Mouse (Mus musculus): ENCODE results near the gene Ifnar1. TPM values are rescaled to one million over a fixed set of nuclear protein-coding genes. Genes with fewer than 3 reads are reported as not detected.

The Ifnar1 gene
- polyA plus RNA-seq, 1 experiment, result 12.4 TPM

DNA sequence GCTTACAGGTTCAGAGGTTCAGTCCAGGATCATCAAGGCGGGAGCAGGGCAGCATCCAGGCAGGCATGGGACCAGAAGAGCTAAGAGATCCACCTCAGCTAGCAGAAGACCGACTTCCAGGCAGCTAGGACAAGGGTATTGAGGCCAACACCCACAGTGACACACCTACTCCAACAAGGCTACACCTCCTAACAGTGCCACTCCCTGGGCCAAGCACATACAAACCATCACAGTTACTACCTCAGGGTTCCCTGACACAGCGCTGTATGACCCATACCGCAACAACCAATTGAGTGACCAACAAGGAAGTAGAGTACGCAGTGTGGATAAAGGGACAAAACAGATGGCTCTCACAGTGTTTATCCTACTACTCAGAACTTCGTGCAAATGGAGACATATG, 51.3 kb downstream of the Ifnar1 start:
- TF ChIP-seq POLR2A (IDR thresholded peaks at IDR 0.05; ENCODE audit: low read depth, low read length) (no peak), CTCF (IDR thresholded peaks at IDR 0.05; ENCODE audit: extremely low read depth, insufficient read length, insufficient replicate concordance, low read depth, low read length) (no peak)
- peaks cover 37% of the 10 kb centered on the region for H3K4me1 ChIP-seq (ENCODE audit: control insufficient read depth, insufficient read depth, insufficient read length, low read length)
- H3K36me3 ChIP-seq (ENCODE audit: control insufficient read depth, insufficient read depth, low read length), result no peaks in the 10 kb centered on the region
- 52% methylated on average over 6 of the region's 6 CpGs for WGBS
- no peak overlapping the region for H3K27ac ChIP-seq (ENCODE audit: insufficient read depth, low read depth, low read length)
- no peak overlapping the region for H3K4me3 ChIP-seq (ENCODE audit: low read depth, low read length)
- H3K27me3 ChIP-seq (ENCODE audit: control insufficient read depth, insufficient read depth, low read length), result no peaks in the 10 kb centered on the region

DNA sequence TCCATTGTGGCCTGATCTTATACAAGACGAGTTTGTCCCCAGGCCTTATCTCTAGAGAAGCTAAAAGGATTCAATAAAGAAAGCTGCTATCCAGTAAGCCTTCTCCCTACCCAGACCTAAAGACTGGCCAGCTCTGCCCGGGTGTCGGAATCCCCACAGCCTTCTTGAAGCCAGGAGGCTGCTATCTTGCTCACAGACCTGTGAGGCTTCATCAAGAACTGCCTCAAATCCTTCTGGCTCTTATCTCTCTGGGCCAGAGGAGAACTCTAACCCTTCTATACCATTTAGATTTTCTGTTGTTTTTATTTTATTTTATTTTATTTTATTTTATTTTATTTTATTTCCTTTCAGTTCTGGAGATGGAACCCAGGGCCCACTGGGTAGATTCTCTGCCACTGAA, 52.0 kb downstream of the Ifnar1 start:
- Histone ChIP-seq H3K36me3 (ENCODE audit: control insufficient read depth, insufficient read depth, low read length) (no peaks in the 10 kb centered on the region), H3K4me3 (ENCODE audit: low read depth, low read length) (no peak overlapping the region), H3K27me3 (ENCODE audit: control insufficient read depth, insufficient read depth, low read length) (no peaks in the 10 kb centered on the region), H3K4me1 (ENCODE audit: control insufficient read depth, insufficient read depth, insufficient read length, low read length) (peaks cover 37% of the 10 kb centered on the region), H3K27ac (ENCODE audit: insufficient read depth, low read depth, low read length) (no peak overlapping the region)
- WGBS, result 81% methylated on average over 3 of the region's 3 CpGs
- TF ChIP-seq POLR2A (IDR thresholded peaks at IDR 0.05; ENCODE audit: low read depth, low read length) (no peak), CTCF (IDR thresholded peaks at IDR 0.05; ENCODE audit: extremely low read depth, insufficient read length, insufficient replicate concordance, low read depth, low read length) (no peak)

DNA sequence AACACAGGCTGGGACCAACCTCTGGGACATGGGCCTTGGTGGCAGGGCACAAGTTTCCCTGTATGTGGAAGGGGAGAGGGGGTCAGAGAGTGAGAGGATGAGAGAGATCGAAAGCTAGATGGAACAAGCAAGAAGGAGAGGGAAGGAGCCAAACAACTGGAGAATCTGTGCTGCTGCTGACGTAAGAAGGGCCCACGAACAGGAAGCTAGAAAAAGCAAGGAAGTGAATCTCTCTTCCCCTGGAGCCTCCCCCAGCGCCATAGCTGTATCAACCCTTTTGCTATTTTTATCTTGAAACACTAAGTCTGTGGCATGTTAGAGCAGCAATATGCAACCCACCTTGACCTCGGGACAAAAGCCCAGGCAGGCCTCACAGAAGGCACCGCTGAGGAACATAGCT, 53.0 kb downstream of the Ifnar1 start:
- Histone ChIP-seq H3K27me3 (ENCODE audit: control insufficient read depth, insufficient read depth, low read length) (no peaks in the 10 kb centered on the region), H3K4me3 (ENCODE audit: low read depth, low read length) (no peak overlapping the region), H3K36me3 (ENCODE audit: control insufficient read depth, insufficient read depth, low read length) (no peaks in the 10 kb centered on the region), H3K27ac (ENCODE audit: insufficient read depth, low read depth, low read length) (no peak overlapping the region; the same call in 1 of the 2 replicates), H3K4me1 (ENCODE audit: control insufficient read depth, insufficient read depth, insufficient read length, low read length) (peaks cover 30% of the 10 kb centered on the region)
- WGBS, result 74% methylated on average over 6 of the region's 6 CpGs
- TF ChIP-seq POLR2A (IDR thresholded peaks at IDR 0.05; ENCODE audit: low read depth, low read length) (no peak), CTCF (IDR thresholded peaks at IDR 0.05; ENCODE audit: extremely low read depth, insufficient read length, insufficient replicate concordance, low read depth, low read length) (no peak)

DNA sequence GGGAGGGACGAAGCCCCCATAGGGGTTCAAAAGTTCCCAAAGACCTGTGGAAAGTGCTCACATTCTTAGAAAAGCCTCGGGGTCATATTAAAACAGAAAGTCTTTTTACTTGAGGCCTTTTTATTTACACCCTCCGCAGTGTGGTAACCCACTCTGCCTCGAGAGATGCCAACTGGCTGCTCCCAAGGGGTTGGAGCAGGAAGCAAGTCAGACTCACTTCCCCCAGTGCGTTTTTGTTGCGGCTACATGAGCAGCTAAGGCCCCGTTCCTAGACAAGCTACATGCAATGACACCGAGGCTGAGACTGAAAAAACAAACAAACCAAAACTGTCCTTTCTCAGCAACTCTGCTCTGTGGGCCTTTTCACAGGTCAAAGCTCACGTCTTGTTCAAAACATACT, 53.5 kb downstream of the Ifnar1 start:
- Histone ChIP-seq H3K36me3 (ENCODE audit: control insufficient read depth, insufficient read depth, low read length) (no peaks in the 10 kb centered on the region), H3K27me3 (ENCODE audit: control insufficient read depth, insufficient read depth, low read length) (no peaks in the 10 kb centered on the region), H3K27ac (ENCODE audit: insufficient read depth, low read depth, low read length) (no peak overlapping the region; the same call in 1 of the 2 replicates), H3K4me3 (ENCODE audit: low read depth, low read length) (no peak overlapping the region), H3K4me1 (ENCODE audit: control insufficient read depth, insufficient read depth, insufficient read length, low read length) (peaks cover 25% of the 10 kb centered on the region)
- 69% methylated on average over 9 of the region's 9 CpGs for WGBS
- TF ChIP-seq CTCF (IDR thresholded peaks at IDR 0.05; ENCODE audit: extremely low read depth, insufficient read length, insufficient replicate concordance, low read depth, low read length) (no peak), POLR2A (IDR thresholded peaks at IDR 0.05; ENCODE audit: low read depth, low read length) (no peak)

DNA sequence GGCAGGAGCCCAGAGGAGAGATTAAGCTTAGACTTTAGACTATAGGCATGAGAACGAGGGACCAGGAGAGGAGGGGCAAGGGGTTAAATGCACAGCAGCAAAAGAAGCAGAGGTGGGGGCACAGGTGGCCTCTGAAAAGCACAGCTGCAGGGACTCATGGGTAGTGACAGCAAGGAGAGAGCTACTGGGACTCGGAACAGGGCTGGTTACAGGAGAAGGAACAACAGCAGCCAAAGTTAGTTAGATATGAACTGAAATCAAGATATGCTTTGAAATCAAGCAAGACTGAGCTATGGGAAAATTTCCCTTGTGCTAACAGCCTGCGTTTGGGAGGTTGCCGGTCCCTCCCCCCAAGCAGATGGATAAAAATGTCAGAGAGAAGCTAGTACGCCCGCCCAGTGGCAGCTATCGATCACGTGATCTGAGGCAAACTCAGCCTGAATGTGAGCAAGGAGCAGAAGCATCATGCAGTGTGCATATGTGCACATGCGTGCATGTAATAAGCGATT, 56.6 kb downstream of the Ifnar1 start:
- 12% methylated on average over 10 of the region's 10 CpGs for WGBS
- H3K27me3 ChIP-seq (ENCODE audit: control insufficient read depth, insufficient read depth, low read length), result no peaks in the 10 kb centered on the region
- no peak for TF ChIP-seq CTCF (IDR thresholded peaks at IDR 0.05; ENCODE audit: extremely low read depth, insufficient read length, insufficient replicate concordance, low read depth, low read length)
- no peak for TF ChIP-seq POLR2A (IDR thresholded peaks at IDR 0.05; ENCODE audit: low read depth, low read length)
- peaks cover 12% of the 10 kb centered on the region; the same call in 1 of the 2 replicates for H3K4me1 ChIP-seq (ENCODE audit: control insufficient read depth, insufficient read depth, insufficient read length, low read length)
- no peaks in the 10 kb centered on the region for H3K36me3 ChIP-seq (ENCODE audit: control insufficient read depth, insufficient read depth, low read length)
- peak overlapping the region; percentile 40 for H3K27ac ChIP-seq (ENCODE audit: insufficient read depth, low read depth, low read length)
- no peak overlapping the region for H3K4me3 ChIP-seq (ENCODE audit: low read depth, low read length)

DNA sequence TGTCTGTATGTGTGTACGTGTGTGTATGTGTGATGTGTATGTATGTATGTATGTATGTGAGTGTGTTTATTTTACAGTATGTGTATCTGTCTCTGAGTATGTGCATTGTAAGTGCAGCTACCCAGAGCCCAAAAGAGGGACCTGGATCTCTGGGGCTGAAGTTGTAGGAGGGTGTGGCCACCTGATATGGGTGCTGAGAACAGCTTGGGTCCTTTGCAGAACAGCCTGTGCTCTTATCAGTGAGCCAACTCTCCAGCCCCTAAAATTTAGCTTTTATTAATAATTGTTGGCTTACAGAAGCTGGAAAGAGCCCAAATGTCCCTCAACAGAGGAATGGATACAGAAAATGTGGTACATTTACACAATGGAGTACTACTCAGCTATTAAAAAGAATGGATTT, 58.6 kb downstream of the Ifnar1 start:
- no peaks in the 10 kb centered on the region for H3K27me3 ChIP-seq (ENCODE audit: control insufficient read depth, insufficient read depth, low read length)
- TF ChIP-seq POLR2A (IDR thresholded peaks at IDR 0.05; ENCODE audit: low read depth, low read length) (no peak), CTCF (IDR thresholded peaks at IDR 0.05; ENCODE audit: extremely low read depth, insufficient read length, insufficient replicate concordance, low read depth, low read length) (no peak)
- no peak overlapping the region for H3K4me3 ChIP-seq (ENCODE audit: low read depth, low read length)
- peaks cover 12% of the 10 kb centered on the region; the same call in 1 of the 2 replicates for H3K4me1 ChIP-seq (ENCODE audit: control insufficient read depth, insufficient read depth, insufficient read length, low read length)
- H3K27ac ChIP-seq (ENCODE audit: insufficient read depth, low read depth, low read length), result no peak overlapping the region
- H3K36me3 ChIP-seq (ENCODE audit: control insufficient read depth, insufficient read depth, low read length), result no peaks in the 10 kb centered on the region
- 100% methylated on average over 1 of the region's 1 CpGs for WGBS

DNA sequence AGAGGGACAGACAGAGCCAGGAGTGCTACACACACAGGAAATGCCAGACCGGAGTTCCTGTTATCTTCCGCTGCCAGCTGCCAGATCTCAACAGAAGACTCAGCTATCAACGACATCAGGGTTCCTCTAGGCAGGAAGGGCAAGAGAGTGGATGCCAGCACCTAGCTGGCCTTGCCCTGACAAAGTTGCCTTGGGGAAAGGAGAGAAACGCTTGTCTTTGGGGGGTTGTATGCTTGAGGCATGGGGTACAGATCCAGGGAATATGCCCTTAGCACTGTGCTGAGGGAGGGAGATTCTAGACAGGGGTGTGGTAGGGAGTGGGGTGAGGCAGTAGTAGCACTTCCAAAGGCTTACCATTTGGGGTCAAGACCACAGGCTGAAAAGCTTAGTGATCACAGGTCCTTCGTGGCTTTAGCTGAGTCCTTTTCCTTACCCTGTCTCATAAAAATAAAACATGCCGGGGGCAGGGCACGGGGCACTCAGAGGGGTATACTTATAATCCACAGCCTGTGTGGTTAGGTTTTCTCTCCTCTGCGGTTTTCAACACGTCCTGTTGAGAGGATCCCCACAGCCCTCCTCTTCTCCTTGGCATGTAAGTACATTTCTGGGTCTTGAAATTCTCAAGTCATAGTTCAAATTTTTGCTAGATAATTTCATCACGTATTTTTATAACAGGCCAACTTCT, 60.7 kb downstream of the Ifnar1 start:
- TF ChIP-seq CTCF (IDR thresholded peaks at IDR 0.05; ENCODE audit: extremely low read depth, insufficient read length, insufficient replicate concordance, low read depth, low read length) (no peak), POLR2A (IDR thresholded peaks at IDR 0.05; ENCODE audit: low read depth, low read length) (no peak)
- 51% methylated on average over 10 of the region's 10 CpGs for WGBS

More for the DNA sequence above, 60.7 kb downstream of the Ifnar1 start:
- no peaks in the 10 kb centered on the region for H3K27me3 ChIP-seq (ENCODE audit: control insufficient read depth, insufficient read depth, low read length)
- H3K4me1 ChIP-seq (ENCODE audit: control insufficient read depth, insufficient read depth, insufficient read length, low read length), result peaks cover 15% of the 10 kb centered on the region
- H3K27ac ChIP-seq (ENCODE audit: insufficient read depth, low read depth, low read length), result peak overlapping the region; percentile 77
- H3K36me3 ChIP-seq (ENCODE audit: control insufficient read depth, insufficient read depth, low read length), result 0 out of 2 replicates have a peak, but pooled peaks cover 2% of the 10 kb centered on the region
- no peak overlapping the region for H3K4me3 ChIP-seq (ENCODE audit: low read depth, low read length)
